Mouse (Mus musculus) thymus, postnatal 14 days (tissue): ENCODE results near the gene Ceacam13.
"Not testable (repeated sequence)": the region's sequence is repeated elsewhere in the genome, so short reads cannot be mapped to it uniquely, and the experiment has no call there.

ENCODE experiments used
- DNase-seq: peaks from one replicate; pipeline ENCODE4 v3.0.0; 2021

Gene Ceacam13

GRCm38 (mm10) chr7:18009589-18009988, at the start of gene Ceacam13:
TSS of gene Ceacam13 (plus strand) at chr7:18009889.
- no peak for DNase-seq

- DNase-seq: no peak
These were observed 37.9 kb upstream of the Ceacam13 start, which contains the start of gene Ceacam11 for GRCm38 (mm10) chr7:17971824-17972223. TSS of gene Ceacam11 (plus strand) at chr7:17972124.

- not testable (repeated sequence) for DNase-seq
These were observed 8.6 kb upstream of the Ceacam13 start for GRCm38 (mm10) chr7:18001131-18001530.

- no peak for DNase-seq
These were observed 55.9 kb downstream of the Ceacam13 start, which contains the start of gene Ceacam12 for GRCm38 (mm10) chr7:18065629-18066028. TSS of gene Ceacam12 (plus strand) at chr7:18065929.
